Mouse (Mus musculus) liver, embryonic 14.5 days (tissue): ENCODE results near the gene Gstm7.

ENCODE experiments used
- CTCF ChIP-seq: IDR thresholded peaks from 2 replicates; pipeline ENCODE4 v1.5.1; 2016; ENCODE audit warnings: antibody characterized with exemption, low read depth, control low read depth
- EP300 ChIP-seq: IDR thresholded peaks from 2 replicates; pipeline ENCODE4 v1.6.1; 2016; ENCODE audit warnings: antibody characterized with exemption, low read depth

- TF ChIP-seq EP300: no peak
- no peak for TF ChIP-seq CTCF
These were observed 42.6 kb upstream of the Gstm7 start for GRCm38 (mm10) chr3:107974237-107974636.
